Mouse (Mus musculus): ENCODE results near the gene Csn1s1.
A peak's percentile ranks its signal among the peaks of the same experiment; 100 is the strongest.

Csn1s1 gene

DNA sequence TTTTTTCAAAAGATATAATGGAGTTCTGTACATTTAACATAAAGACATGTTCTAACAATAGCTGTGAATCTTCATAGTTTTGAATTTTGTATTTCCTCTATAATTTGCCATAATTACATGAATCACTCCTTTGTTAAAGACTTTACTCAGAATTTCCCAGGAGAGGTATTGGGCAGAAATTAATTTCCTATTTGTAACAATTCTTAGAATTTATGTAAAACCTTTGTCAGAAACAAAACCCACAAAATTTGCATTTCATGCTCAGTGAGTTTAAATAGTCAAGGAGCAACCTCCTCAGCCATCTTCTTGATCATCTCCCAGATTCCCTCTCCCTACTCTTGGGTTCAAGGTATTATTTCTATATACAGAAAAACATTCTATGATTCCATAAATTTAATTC lies at the start of gene Csn1s1:
Gene Csn1s1, plus strand, starts transcription at position 301 of the 400 bp plus-strand sequence.
- no peak for DNase-seq

GRCm38 (mm10) chr5:87622681-87623080 lies 43.3 kb upstream of the Csn1s1 start:
- DNase-seq, result no peak

- DNase-seq, result peak; percentile 21
Measured at GRCm38 (mm10) chr5:87642787-87643186, 23.2 kb upstream of the Csn1s1 start.

DNA sequence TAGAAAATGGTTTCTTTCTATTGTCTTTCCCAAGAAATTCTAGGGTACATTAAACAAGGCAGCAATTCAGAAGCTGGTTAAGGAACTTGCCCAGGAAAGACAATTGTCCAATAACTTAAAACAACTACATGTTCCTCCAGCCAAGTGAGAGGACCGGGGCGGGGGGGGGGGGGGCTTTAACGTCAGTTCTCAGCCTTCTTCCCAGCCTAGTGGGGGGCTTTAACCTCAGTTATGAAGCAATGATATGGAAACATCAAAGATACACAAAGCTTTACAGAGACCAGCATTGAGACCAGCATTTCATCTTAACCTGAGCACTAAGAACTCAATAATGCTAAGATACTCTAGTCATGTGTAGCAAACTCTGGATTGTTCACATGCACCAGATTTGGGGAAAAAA lies 33.5 kb downstream of the Csn1s1 start, which contains the start of gene Csn2:
Gene Csn2, minus strand, starts transcription at position 101 of the 400 bp plus-strand sequence.
- DNase-seq, result no peak

GRCm38 (mm10) chr5:87705891-87706290 lies 39.9 kb downstream of the Csn1s1 start:
- no peak for DNase-seq

Measured in retina, postnatal 1 day (tissue).